Mouse (Mus musculus) cerebellum, adult 2 months (tissue): ENCODE measurements at regions not wholly inside any gene's neighbourhood (a gene's known extent, or its start where the extent isn't known, plus 50 kb on each side); places are given as distances from the start of the nearest gene placed in this dataset.

Experiments
- CTCF ChIP-seq: fragments of 200-500 bp; IDR thresholded peaks from 2 replicates; pipeline ENCODE4 v1.5.1; 2011; ENCODE audit warnings: low read depth, mild to moderate bottlenecking, control low read depth, low read length, moderate library complexity, borderline replicate concordance; ENCODE audit not compliant: insufficient read depth
- POLR2A ChIP-seq: fragments of 200-500 bp; IDR thresholded peaks from 2 replicates; pipeline ENCODE4 v1.6.1; 2011; ENCODE audit warnings: low read length, control low read depth, borderline replicate concordance; ENCODE audit not compliant: insufficient read depth

GRCm38 (mm10) chr4:56143827-56144226, 596.0 kb upstream of the Gm26657 start:
- TF ChIP-seq CTCF (no peak), POLR2A (no peak)
